Mouse (Mus musculus) heart, embryonic 10.5 days (tissue): ENCODE results near the gene Nhs. TPM values are rescaled to one million over a fixed set of nuclear protein-coding genes. Genes with fewer than 3 reads are reported as not detected.
A peak's percentile ranks its signal among the peaks of the same experiment; 100 is the strongest.

Source experiments
- DNase-seq: peaks from one replicate; pipeline ENCODE4 v3.0.0-alpha.2; 2017; ENCODE audit warnings: low spot score
- H3K27ac ChIP-seq: fragments of 300-500 bp; sonication (generic); 2 replicates; pipeline ENCODE4 v1.5.1; 2016; ENCODE audit warnings: mild to moderate bottlenecking
- H3K27me3 ChIP-seq: fragments of 300-500 bp; sonication (generic); 2 replicates; pipeline ENCODE4 v1.6.1; 2016; ENCODE audit warnings: mild to moderate bottlenecking; ENCODE audit not compliant: poor library complexity, insufficient read depth, severe bottlenecking
- H3K36me3 ChIP-seq: fragments of 300-500 bp; sonication (generic); 2 replicates; pipeline ENCODE4 v1.6.1; 2016; ENCODE audit warnings: mild to moderate bottlenecking, moderate library complexity
- H3K4me1 ChIP-seq: fragments of 300-500 bp; sonication (generic); 2 replicates; pipeline ENCODE4 v1.6.1; 2016; ENCODE audit warnings: mild to moderate bottlenecking
- H3K4me3 ChIP-seq: fragments of 300-500 bp; sonication (generic); 2 replicates; pipeline ENCODE4 v1.5.1; 2016; ENCODE audit warnings: mild to moderate bottlenecking, moderate library complexity
- H3K9me3 ChIP-seq: fragments of 300-500 bp; sonication (generic); 2 replicates; pipeline ENCODE4 v1.6.1; 2016; ENCODE audit warnings: mild to moderate bottlenecking, moderate library complexity
- WGBS: fragments of 180-500 bp; shearing (Covaris S2); methylation state at CpG from one replicate; pipeline ENCODE4 v1.1.7; 2016; 5-methylcytosine and 5-hydroxymethylcytosine counted together
- polyA plus RNA-seq: library from polyadenylated mRNA; unstranded; fragments of >200 nt; fragmentation: Nextera tagmentation; extraction: Ambion mirVana; gene quantifications from 2 replicates; pipeline ENCODE4 v1.2.1, GENCODE M21; 2016

Gene Nhs
- polyA plus RNA-seq, 1 experiment from 2014 or later = 1.6 TPM

GRCm38 (mm10) chrX:162063164-162063563 lies 96.4 kb downstream of the Nhs start:
- Histone ChIP-seq H3K27ac (no peak overlapping the region), H3K9me3 (no peaks in the 10 kb centered on the region), H3K36me3 (no peaks in the 10 kb centered on the region), H3K27me3 (peaks cover 6% of the 10 kb centered on the region; the same call in 1 of the 2 replicates), H3K4me3 (no peak overlapping the region), H3K4me1 (no peaks in the 10 kb centered on the region)
- 51% methylated on average over 2 of the region's 2 CpGs for WGBS
- no peak for DNase-seq

- Histone ChIP-seq H3K27me3 (peaks cover 28% of the 10 kb centered on the region; the same call in 1 of the 2 replicates), H3K9me3 (no peaks in the 10 kb centered on the region), H3K36me3 (no peaks in the 10 kb centered on the region), H3K4me3 (no peak overlapping the region), H3K4me1 (no peaks in the 10 kb centered on the region), H3K27ac (no peak overlapping the region)
- no peak for DNase-seq
- 77% methylated on average over 2 of the region's 2 CpGs for WGBS
Observed at GRCm38 (mm10) chrX:162055635-162056034, 103.9 kb downstream of the Nhs start.

- H3K4me1 ChIP-seq = no peaks in the 10 kb centered on the region
- no peaks in the 10 kb centered on the region for H3K36me3 ChIP-seq
- H3K9me3 ChIP-seq = no peaks in the 10 kb centered on the region
- H3K27ac ChIP-seq = no peak overlapping the region
- WGBS = 67% methylated on average over 5 of the region's 5 CpGs
- H3K27me3 ChIP-seq = peaks cover 28% of the 10 kb centered on the region; the same call in 1 of the 2 replicates
- H3K4me3 ChIP-seq = no peak overlapping the region
- no peak for DNase-seq
Observed at GRCm38 (mm10) chrX:162053566-162053965, 106.0 kb downstream of the Nhs start.

GRCm38 (mm10) chrX:162052534-162052933 lies 107.0 kb downstream of the Nhs start:
- DNase-seq = no peak
- H3K27me3 ChIP-seq = peaks cover 30% of the 10 kb centered on the region; the same call in 1 of the 2 replicates
- 88% methylated on average over 1 of the region's 1 CpGs for WGBS
- no peaks in the 10 kb centered on the region for H3K4me1 ChIP-seq
- no peak overlapping the region for H3K4me3 ChIP-seq
- H3K27ac ChIP-seq = no peak overlapping the region
- no peaks in the 10 kb centered on the region for H3K36me3 ChIP-seq
- H3K9me3 ChIP-seq = no peaks in the 10 kb centered on the region

- Histone ChIP-seq H3K4me3 (no peak overlapping the region), H3K36me3 (no peaks in the 10 kb centered on the region), H3K9me3 (no peaks in the 10 kb centered on the region), H3K27ac (no peak overlapping the region), H3K27me3 (peaks cover 21% of the 10 kb centered on the region; the same call in 1 of the 2 replicates), H3K4me1 (no peaks in the 10 kb centered on the region)
- DNase-seq = no peak
- WGBS = 79% methylated on average over 2 of the region's 2 CpGs
Observed at GRCm38 (mm10) chrX:162049616-162050015, 109.9 kb downstream of the Nhs start.

- Histone ChIP-seq H3K27ac (no peak overlapping the region), H3K9me3 (no peaks in the 10 kb centered on the region), H3K4me1 (no peaks in the 10 kb centered on the region), H3K4me3 (no peak overlapping the region), H3K27me3 (peaks cover 11% of the 10 kb centered on the region; the same call in 1 of the 2 replicates), H3K36me3 (no peaks in the 10 kb centered on the region)
- WGBS = 81% methylated on average over 2 of the region's 2 CpGs
- no peak for DNase-seq
Observed at GRCm38 (mm10) chrX:162045527-162045926, 114.0 kb downstream of the Nhs start.

- Histone ChIP-seq H3K9me3 (no peaks in the 10 kb centered on the region), H3K27me3 (peaks cover 11% of the 10 kb centered on the region; the same call in 1 of the 2 replicates), H3K4me1 (no peaks in the 10 kb centered on the region), H3K4me3 (no peak overlapping the region), H3K36me3 (no peaks in the 10 kb centered on the region), H3K27ac (no peak overlapping the region)
- no peak for DNase-seq
Observed at GRCm38 (mm10) chrX:162044109-162044508, 115.4 kb downstream of the Nhs start.

GRCm38 (mm10) chrX:162025210-162025953 lies 134.1 kb downstream of the Nhs start:
- Histone ChIP-seq H3K4me3 (peak overlapping the region; percentile 31; the same call in 1 of the 2 replicates), H3K9me3 (no peaks in the 10 kb centered on the region), H3K27ac (no peak overlapping the region), H3K27me3 (peaks cover 27% of the 10 kb centered on the region; the same call in 1 of the 2 replicates), H3K4me1 (peaks cover 4% of the 10 kb centered on the region; the same call in 1 of the 2 replicates), H3K36me3 (no peaks in the 10 kb centered on the region)
- WGBS = 31% methylated on average over 13 of the region's 13 CpGs
- peak; percentile 77 for DNase-seq

- no peak overlapping the region for H3K27ac ChIP-seq
- H3K27me3 ChIP-seq = peaks cover 35% of the 10 kb centered on the region
- no peak overlapping the region for H3K4me3 ChIP-seq
- H3K36me3 ChIP-seq = no peaks in the 10 kb centered on the region
- DNase-seq = no peak
- WGBS = 59% methylated on average over 3 of the region's 3 CpGs
- no peaks in the 10 kb centered on the region for H3K9me3 ChIP-seq
- H3K4me1 ChIP-seq = peaks cover 6% of the 10 kb centered on the region; the same call in 1 of the 2 replicates
Observed at GRCm38 (mm10) chrX:162021724-162022123, 137.8 kb downstream of the Nhs start.

- 63% methylated on average over 3 of the region's 3 CpGs for WGBS
- Histone ChIP-seq H3K27ac (no peak overlapping the region), H3K4me3 (no peak overlapping the region), H3K9me3 (no peaks in the 10 kb centered on the region), H3K27me3 (peaks cover 40% of the 10 kb centered on the region), H3K36me3 (no peaks in the 10 kb centered on the region), H3K4me1 (peaks cover 2% of the 10 kb centered on the region; the same call in 1 of the 2 replicates)
- DNase-seq = no peak
Observed at GRCm38 (mm10) chrX:162020039-162020566, 139.4 kb downstream of the Nhs start.

GRCm38 (mm10) chrX:162017471-162017870 lies 142.1 kb downstream of the Nhs start:
- no peaks in the 10 kb centered on the region for H3K9me3 ChIP-seq
- no peak for DNase-seq
- WGBS = 64% methylated on average over 9 of the region's 9 CpGs
- no peak overlapping the region for H3K27ac ChIP-seq
- H3K4me1 ChIP-seq = peaks cover 2% of the 10 kb centered on the region; the same call in 1 of the 2 replicates
- H3K4me3 ChIP-seq = no peak overlapping the region
- H3K27me3 ChIP-seq = peaks cover 39% of the 10 kb centered on the region
- H3K36me3 ChIP-seq = no peaks in the 10 kb centered on the region

- WGBS = 91% methylated on average over 4 of the region's 4 CpGs
- Histone ChIP-seq H3K27me3 (peaks cover 39% of the 10 kb centered on the region), H3K4me1 (no peaks in the 10 kb centered on the region), H3K4me3 (no peak overlapping the region), H3K36me3 (no peaks in the 10 kb centered on the region), H3K9me3 (no peaks in the 10 kb centered on the region), H3K27ac (no peak overlapping the region)
- no peak for DNase-seq
Observed at GRCm38 (mm10) chrX:162012570-162012969, 147.0 kb downstream of the Nhs start.

GRCm38 (mm10) chrX:162009876-162010275 lies 149.7 kb downstream of the Nhs start:
- Histone ChIP-seq H3K4me3 (no peak overlapping the region), H3K9me3 (no peaks in the 10 kb centered on the region), H3K36me3 (no peaks in the 10 kb centered on the region), H3K27me3 (peaks cover 36% of the 10 kb centered on the region), H3K27ac (no peak overlapping the region), H3K4me1 (no peaks in the 10 kb centered on the region)
- no peak for DNase-seq
- WGBS = 39% methylated on average over 3 of the region's 3 CpGs
